Mouse (Mus musculus) bone marrow, adult 2 months (tissue): ENCODE data around the gene Rgl1.

Source experiments
- CTCF ChIP-seq: fragments of 200-500 bp; IDR thresholded peaks from 2 replicates; pipeline ENCODE4 v1.5.1; 2011; ENCODE audit warnings: low read length, control low read depth; ENCODE audit not compliant: control insufficient read depth, insufficient read depth
- POLR2A ChIP-seq: fragments of 200-500 bp; IDR thresholded peaks from 2 replicates; pipeline ENCODE4 v1.6.1; 2011; ENCODE audit warnings: low read depth, mild to moderate bottlenecking, control low read depth, low read length, borderline replicate concordance; ENCODE audit not compliant: control insufficient read depth

DNA sequence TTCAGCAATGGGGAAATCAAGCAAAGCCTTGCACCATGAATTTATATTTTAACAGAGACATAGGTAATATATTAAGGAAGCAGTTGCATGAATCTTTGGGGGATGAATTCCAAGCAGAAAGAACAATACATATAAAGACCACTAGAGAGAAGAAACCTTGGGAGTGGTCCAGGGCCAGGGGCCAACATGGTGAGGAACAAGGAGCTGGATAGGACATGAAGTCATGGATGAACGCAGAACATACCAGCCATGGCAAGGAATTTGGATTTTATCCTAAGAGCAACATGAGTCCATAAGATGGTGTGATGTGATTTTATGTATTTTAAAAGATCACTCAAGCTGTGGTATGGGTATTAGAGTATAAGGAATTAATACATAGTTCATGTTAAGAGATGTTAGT lies 273.9 kb downstream of the Rgl1 start:
- no peak for TF ChIP-seq CTCF
- no peak for TF ChIP-seq POLR2A
